Mouse (Mus musculus) testis, adult 2 months (tissue): ENCODE measurements around the gene Kif12. TPM values are rescaled to one million over a fixed set of nuclear protein-coding genes. Genes with fewer than 3 reads are reported as not detected.

Experiments used
- H3K27ac ChIP-seq: fragments of 200-500 bp; 2 replicates; pipeline ENCODE4 v1.5.1; 2012; ENCODE audit warnings: low read depth, low read length; ENCODE audit not compliant: control insufficient read depth, insufficient read depth
- H3K27me3 ChIP-seq: fragments of 200-500 bp; 2 replicates; pipeline ENCODE4 v1.6.1; 2012; ENCODE audit warnings: mild to moderate bottlenecking, low read length, moderate library complexity; ENCODE audit not compliant: control insufficient read depth, insufficient read depth
- H3K36me3 ChIP-seq: fragments of 200-500 bp; 2 replicates; pipeline ENCODE4 v1.6.1; 2012; ENCODE audit warnings: mild to moderate bottlenecking, low read length; ENCODE audit not compliant: control insufficient read depth, insufficient read depth
- H3K4me1 ChIP-seq: fragments of 200-500 bp; 2 replicates; pipeline ENCODE4 v1.6.1; 2012; ENCODE audit warnings: low read length; ENCODE audit not compliant: control insufficient read depth, insufficient read depth
- H3K4me3 ChIP-seq: fragments of 200-500 bp; 2 replicates; pipeline ENCODE4 v1.5.1; 2012; ENCODE audit warnings: low read depth, mild to moderate bottlenecking, low read length, moderate library complexity, mixed read lengths; ENCODE audit not compliant: control insufficient read depth
- CTCF ChIP-seq: fragments of 200-500 bp; IDR thresholded peaks from 2 replicates; pipeline ENCODE4 v1.5.1; 2012; ENCODE audit warnings: low read depth, mild to moderate bottlenecking, inconsistent platforms, low read length, moderate library complexity; ENCODE audit not compliant: control insufficient read depth, insufficient read depth, insufficient replicate concordance
- POLR2A ChIP-seq: fragments of 200-500 bp; IDR thresholded peaks from 2 replicates; pipeline ENCODE4 v1.6.1; 2012; ENCODE audit warnings: low read depth, mild to moderate bottlenecking, inconsistent platforms, low read length, moderate library complexity; ENCODE audit not compliant: control insufficient read depth
- polyA plus RNA-seq: library from polyadenylated mRNA; depleted of rRNA; stranded (reverse); fragments of >200 nt; gene quantifications from 2 replicates; pipeline ENCODE4 v1.2.3, GENCODE M21; 2012

Gene Kif12
- polyA plus RNA-seq, 1 experiment, result 0.04 TPM

DNA sequence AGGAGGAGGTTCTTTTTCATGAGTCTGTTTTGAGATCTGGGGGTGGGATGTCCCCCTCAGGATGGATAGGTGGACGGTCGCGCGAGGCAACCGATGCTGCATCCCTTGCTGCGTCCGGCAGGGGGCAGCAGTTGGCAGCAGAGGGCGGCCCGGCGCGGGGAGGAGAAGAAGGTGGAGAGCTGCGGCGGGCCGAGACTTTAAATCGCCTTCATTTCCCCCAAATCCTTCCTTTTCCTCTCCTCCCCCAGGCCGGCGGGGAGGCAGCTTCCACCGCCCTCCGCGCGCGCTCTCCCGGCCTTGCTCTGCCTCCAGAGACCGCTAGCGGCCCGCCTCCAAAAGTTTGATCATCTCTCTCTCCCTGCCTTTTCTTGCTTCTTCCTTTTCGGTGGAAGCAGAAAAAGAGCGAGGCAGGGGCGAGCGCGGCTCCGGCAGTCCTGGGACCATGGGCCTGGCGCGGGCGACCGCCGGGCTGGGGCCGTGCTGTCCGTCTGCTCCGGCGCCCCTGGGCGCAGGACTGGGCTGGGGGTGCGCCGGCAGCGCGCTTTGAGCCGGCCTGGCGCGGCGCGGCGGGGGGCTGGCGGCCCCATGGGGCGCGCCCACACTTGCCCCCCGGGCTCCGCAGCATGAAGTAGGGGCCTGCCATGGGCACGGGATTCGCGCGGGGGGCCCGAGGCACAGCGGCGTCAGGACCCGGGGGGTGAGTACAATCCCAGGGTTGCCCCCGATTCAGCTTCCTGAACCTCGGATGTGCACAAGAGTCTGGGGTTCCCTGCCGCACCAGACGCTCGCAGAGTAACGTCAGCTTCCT is 43.5 kb upstream of the Kif12 start:
- Histone ChIP-seq H3K4me3 (peak overlapping the region; percentile 73), H3K27me3 (no peaks in the 10 kb centered on the region), H3K36me3 (no peaks in the 10 kb centered on the region), H3K27ac (no peak overlapping the region), H3K4me1 (peaks cover 19% of the 10 kb centered on the region)
- TF ChIP-seq POLR2A (no peak), CTCF (peak; percentile 89; the same call in 1 of the 2 replicates)

GRCm38 (mm10) chr4:63213907-63214621 is 42.1 kb upstream of the Kif12 start, which contains the start of gene Col27a1:
TSS of gene Col27a1 (plus strand) at chr4:63214004.
- no peak within 1 kb of the TSS for H3K27ac ChIP-seq
- no peaks in the 10 kb centered on the region for H3K36me3 ChIP-seq
- H3K4me3 ChIP-seq, result peak within 1 kb of the TSS; percentile 22
- peaks cover 19% of the 10 kb centered on the region for H3K4me1 ChIP-seq
- no peaks in the 10 kb centered on the region for H3K27me3 ChIP-seq
- TF ChIP-seq CTCF (no peak), POLR2A (no peak)

DNA sequence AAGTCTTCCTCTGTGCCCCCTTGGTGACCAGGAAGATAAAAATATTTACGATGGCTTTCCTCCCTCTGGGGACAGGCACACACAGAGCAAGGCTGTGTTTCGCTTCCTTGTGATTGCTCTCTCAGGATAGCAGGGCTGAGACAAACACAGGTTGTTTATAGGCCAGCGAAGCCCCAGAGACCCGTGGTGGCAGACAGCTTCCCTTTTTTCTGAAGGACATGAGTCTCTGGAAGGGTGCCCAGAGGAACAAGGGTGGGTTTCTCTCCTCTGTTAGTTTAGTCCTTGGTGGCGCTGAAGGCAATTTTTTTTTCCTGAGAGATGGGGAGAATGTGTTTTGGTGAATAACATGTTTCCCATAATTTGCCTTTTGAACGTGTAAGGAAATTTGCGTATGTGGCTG is 33.7 kb upstream of the Kif12 start:
- TF ChIP-seq CTCF (no peak), POLR2A (no peak)
- H3K4me1 ChIP-seq, result no peaks in the 10 kb centered on the region; the same call in 1 of the 2 replicates
- H3K4me3 ChIP-seq, result no peak overlapping the region
- H3K27ac ChIP-seq, result no peak overlapping the region
- no peaks in the 10 kb centered on the region for H3K27me3 ChIP-seq
- no peaks in the 10 kb centered on the region for H3K36me3 ChIP-seq

DNA sequence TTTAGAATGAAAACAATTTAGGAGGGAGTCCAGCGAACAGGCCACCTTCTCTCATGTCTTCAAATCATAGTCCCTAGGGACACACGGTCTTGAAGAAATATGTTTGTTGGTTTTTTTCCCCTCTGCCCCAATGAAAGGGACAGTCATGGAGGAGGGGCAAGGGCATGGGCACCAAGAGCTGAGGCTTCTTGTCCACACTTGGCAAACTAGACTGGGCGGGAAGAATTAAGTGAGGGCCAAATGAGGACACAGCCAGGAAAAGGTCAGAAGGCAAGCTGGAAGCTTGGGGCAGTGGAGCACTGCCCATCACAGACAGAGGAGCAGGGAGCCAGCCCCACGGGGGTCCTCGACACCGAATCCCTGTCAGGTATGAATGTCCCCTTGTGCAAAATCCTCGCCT is 31.9 kb upstream of the Kif12 start:
- H3K27ac ChIP-seq, result no peak overlapping the region
- H3K4me3 ChIP-seq, result no peak overlapping the region
- TF ChIP-seq POLR2A (no peak), CTCF (no peak)
- no peaks in the 10 kb centered on the region; the same call in 1 of the 2 replicates for H3K4me1 ChIP-seq
- no peaks in the 10 kb centered on the region for H3K36me3 ChIP-seq
- H3K27me3 ChIP-seq, result no peaks in the 10 kb centered on the region

GRCm38 (mm10) chr4:63199366-63199765 is 27.4 kb upstream of the Kif12 start:
- Histone ChIP-seq H3K4me3 (no peak overlapping the region), H3K4me1 (no peaks in the 10 kb centered on the region; the same call in 1 of the 2 replicates), H3K36me3 (no peaks in the 10 kb centered on the region), H3K27ac (no peak overlapping the region), H3K27me3 (no peaks in the 10 kb centered on the region)
- TF ChIP-seq POLR2A, result no peak
- TF ChIP-seq CTCF, result no peak

GRCm38 (mm10) chr4:63194366-63194765 is 22.4 kb upstream of the Kif12 start:
- H3K27ac ChIP-seq, result no peak overlapping the region
- H3K27me3 ChIP-seq, result no peaks in the 10 kb centered on the region
- no peaks in the 10 kb centered on the region for H3K36me3 ChIP-seq
- H3K4me1 ChIP-seq, result no peaks in the 10 kb centered on the region
- no peak for TF ChIP-seq POLR2A
- H3K4me3 ChIP-seq, result no peak overlapping the region

- no peak overlapping the region for H3K4me3 ChIP-seq
- H3K36me3 ChIP-seq, result no peaks in the 10 kb centered on the region
- no peak overlapping the region for H3K27ac ChIP-seq
- H3K4me1 ChIP-seq, result no peaks in the 10 kb centered on the region
- H3K27me3 ChIP-seq, result no peaks in the 10 kb centered on the region
- TF ChIP-seq POLR2A, result no peak
- TF ChIP-seq CTCF, result no peak
These were observed 19.7 kb upstream of the Kif12 start for GRCm38 (mm10) chr4:63191641-63192040.
